In the genomic region with DNA sequence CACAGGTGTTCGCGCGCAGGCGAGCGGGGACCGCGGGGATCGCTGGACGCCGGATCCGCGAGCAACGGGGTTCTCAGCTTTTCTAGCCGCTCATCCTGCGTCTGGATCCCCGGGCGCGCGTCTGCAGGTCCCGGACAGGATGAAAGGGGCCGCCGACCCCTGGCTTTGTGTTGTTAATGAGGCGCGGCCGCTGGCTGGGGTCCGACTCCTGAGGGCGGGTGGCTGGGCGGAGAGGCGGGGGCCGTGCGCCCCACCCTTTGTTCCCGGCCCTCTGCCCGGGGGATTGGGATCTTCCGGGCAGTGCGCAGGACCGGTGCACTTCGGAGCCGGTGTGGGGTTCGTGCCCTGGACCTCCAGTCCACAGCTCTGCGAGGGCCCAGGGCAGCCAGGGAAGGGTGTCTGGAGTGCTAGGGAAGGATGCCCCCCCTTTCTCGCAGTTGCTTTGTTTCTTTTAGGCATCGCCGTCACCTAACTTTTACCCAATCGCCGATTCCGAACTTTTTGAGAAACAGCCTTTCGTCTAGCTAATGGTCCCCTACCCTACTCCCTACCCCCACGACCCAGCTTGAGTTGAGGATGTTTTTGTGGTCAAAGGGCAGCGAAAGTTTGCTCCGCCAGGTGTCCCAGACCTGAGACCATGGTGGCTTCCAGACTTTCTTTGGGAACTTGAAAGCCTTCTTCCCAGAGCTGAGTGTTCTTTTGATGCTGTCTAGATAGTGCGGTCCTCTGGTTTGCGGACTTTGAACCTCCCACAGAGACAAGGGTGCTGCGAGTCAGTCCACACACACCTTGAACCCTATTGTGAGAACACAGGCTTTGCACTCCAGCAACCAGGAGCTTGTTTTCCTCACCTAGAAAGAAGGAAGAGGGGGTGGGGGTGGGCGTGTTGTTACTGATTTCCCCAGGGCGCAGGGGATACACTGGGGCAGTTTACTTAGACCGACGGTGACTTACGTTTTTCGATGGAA, we compare ENCODE assay signal across 9 mouse cellular contexts. TPM values are rescaled to one million over a fixed set of nuclear protein-coding genes. Genes with fewer than 3 reads are reported as not detected.
DNase-seq lines count a peak whose midpoint lies in the region; ATAC-seq and TF ChIP-seq lines count a peak whose summit lies in the region.
"Had no signal": no experiment of that assay in that cellular context is flagged by ENCODE, and none has a peak within 500 bp of the region (broad histone marks: within the 10 kb centered on the region; RNA-seq: fewer than 3 reads in every experiment).

No protein-coding gene starts in this region.

- H3K4me1 ChIP-seq in brown adipose tissue, adult 24 weeks (ENCODE audit: control insufficient read depth, insufficient read depth, insufficient read length, low read length), result peaks cover 3% of the 10 kb centered on the region; the same call in 1 of the 2 replicates
- peaks cover 22% of the 10 kb centered on the region for H3K4me1 ChIP-seq in intestine, embryonic 16.5 days (ENCODE audit: control insufficient read depth, insufficient read depth, low read length)
- peaks cover 5% of the 10 kb centered on the region; the same call in 1 of the 2 replicates for H3K4me1 ChIP-seq in lung, postnatal 0 days (ENCODE audit: insufficient read depth, low read depth, low read length)
- H3K4me1 ChIP-seq in small intestine, adult 2 months (ENCODE audit: control insufficient read depth, insufficient read depth, insufficient read length, low read length), result peaks cover 22% of the 10 kb centered on the region; the same call in 1 of the 2 replicates

- H3K27ac ChIP-seq in brown adipose tissue, adult 24 weeks (replicated peaks; ENCODE audit: low read depth, low read length), result 0 out of 2 replicates have a peak overlapping the region, but pooled peaks have one; percentile 19
- peak overlapping the region; percentile 72 for H3K27ac ChIP-seq in intestine, embryonic 16.5 days (ENCODE audit: low read length)
- H3K27ac ChIP-seq in lung, postnatal 0 days (ENCODE audit: low read length), result peak overlapping the region; percentile 73
- peak overlapping the region; percentile 12; the same call in 1 of the 2 replicates for H3K27ac ChIP-seq in small intestine, adult 2 months (ENCODE audit: insufficient read depth, low read depth, low read length)

- peak overlapping the region; percentile 85 for H3K9ac ChIP-seq in intestine, embryonic 16.5 days (ENCODE audit: low read depth, low read length)
- H3K9ac ChIP-seq in lung, postnatal 0 days (replicated peaks; ENCODE audit: low read depth), result peak overlapping the region; percentile 65

- TF ChIP-seq POLR2A in small intestine, adult 2 months (IDR thresholded peaks at IDR 0.05; ENCODE audit: low read depth, low read length), result no peak; the same call in 1 of the 2 replicates

- no peaks in the 10 kb centered on the region for H3K36me3 ChIP-seq in intestine, embryonic 16.5 days (ENCODE audit: control insufficient read depth, insufficient read depth, low read length)
- H3K36me3 ChIP-seq in lung, postnatal 0 days (ENCODE audit: insufficient read depth, low read length), result no peaks in the 10 kb centered on the region
- no peaks in the 10 kb centered on the region for H3K36me3 ChIP-seq in small intestine, adult 2 months (ENCODE audit: control insufficient read depth, insufficient read depth, low read length)

- H3K9me3 ChIP-seq in intestine, embryonic 16.5 days (ENCODE audit: control insufficient read depth, low read length), result no peaks in the 10 kb centered on the region
- H3K9me3 ChIP-seq in lung, postnatal 0 days (ENCODE audit: low read length), result no peaks in the 10 kb centered on the region

- peak; percentile 52 for ATAC-seq in intestine, embryonic 16.5 days
- peak; percentile 63 for ATAC-seq in lung, postnatal 0 days

- TF ChIP-seq EP300 in lung, postnatal 0 days (IDR thresholded peaks at IDR 0.05), result no peak

- peak overlapping the region; percentile 95 for H3K4me2 ChIP-seq in intestine, embryonic 16.5 days (ENCODE audit: low read depth, low read length)
- peak overlapping the region; percentile 99 for H3K4me2 ChIP-seq in lung, postnatal 0 days (replicated peaks; ENCODE audit: low read depth, low read length)

- WGBS in intestine, embryonic 16.5 days, result under 1% methylated on average over 59 of the region's 59 CpGs
- WGBS in lung, postnatal 0 days, result under 1% methylated on average over 51 of the region's 59 CpGs
- under 1% methylated on average over 59 of the region's 59 CpGs for WGBS in small intestine, adult 2 months

- DNase-seq in right cerebral cortex, postnatal 10 days (ENCODE audit: low spot score in 2 of 2), result peak; percentile 44 to 48
- DNase-seq in right cerebral cortex, postnatal 25 days, result no peak
- DNase-seq in heart, adult 18-20 months, result peak; percentile 60 to 68
- DNase-seq in lung, postnatal 0 days (ENCODE audit: low spot score), result peak; percentile 49
- no peak for DNase-seq in spleen, postnatal 14 days (ENCODE audit: low spot score in 2 of 2)

- peak overlapping the region; percentile 98 for H3K4me3 ChIP-seq in brown adipose tissue, adult 24 weeks (ENCODE audit: insufficient read depth, low read depth, low read length)
- H3K4me3 ChIP-seq in intestine, embryonic 16.5 days (ENCODE audit: low read length), result peak overlapping the region; percentile 96
- H3K4me3 ChIP-seq in lung, postnatal 0 days (ENCODE audit: low read depth, low read length), result peak overlapping the region; percentile 84
- peak overlapping the region; percentile 79 for H3K4me3 ChIP-seq in small intestine, adult 2 months (ENCODE audit: low read depth, low read length)

- TF ChIP-seq CTCF in lung, postnatal 0 days (IDR thresholded peaks at IDR 0.05), result 0 out of 2 replicates have a peak, but pooled peaks have one; percentile 4
- 0 out of 2 replicates have a peak, but pooled peaks have one; percentile 4 for TF ChIP-seq CTCF in small intestine, adult 2 months (IDR thresholded peaks at IDR 0.05; ENCODE audit: extremely low read depth, insufficient read length, insufficient replicate concordance, low read depth, low read length)

- H3K27me3 ChIP-seq in intestine, embryonic 16.5 days (replicated peaks; ENCODE audit: control insufficient read depth, insufficient read depth, low read length), result no peaks in the 10 kb centered on the region
- no peaks in the 10 kb centered on the region for H3K27me3 ChIP-seq in lung, postnatal 0 days (replicated peaks; ENCODE audit: insufficient read depth, low read length)
- no peaks in the 10 kb centered on the region for H3K27me3 ChIP-seq in small intestine, adult 2 months (ENCODE audit: control insufficient read depth, insufficient read depth, low read length)

RNA-seq across cellular contexts. Expression of gene Il17rd, which starts 0.8 kb away (rescaled TPM):
- polyA plus RNA-seq in brown adipose tissue, adult 24 weeks (2012; ENCODE audit: insufficient read depth, insufficient read length, missing spikeins), result 0.67 and 0.79 TPM in 2 replicates
- 1 to 10 TPM; 3.7 to 4.1 TPM for total RNA-seq in heart, adult 18-20 months (2021)
- polyA plus RNA-seq in intestine, embryonic 16.5 days (2015; fragmentation: Nextera tagmentation; extraction: Ambion mirVana), result 1.4 and 1.5 TPM in 2 replicates
- 2.1 and 2.2 TPM in 2 replicates for polyA plus RNA-seq in lung, postnatal 0 days (2015; fragmentation: Nextera tagmentation; extraction: Ambion mirVana)
- 0.94 and 1.8 TPM in 2 replicates for polyA plus RNA-seq in small intestine, adult 2 months (2012; rRNA removed)

RNA-seq across cellular contexts. Expression of gene Hesx1, which starts 45.3 kb away (rescaled TPM):
- not detected in 2 replicates for polyA plus RNA-seq in brown adipose tissue, adult 24 weeks (2012; ENCODE audit: insufficient read depth, insufficient read length, missing spikeins)
- not detected for total RNA-seq in heart, adult 18-20 months (2021)
- polyA plus RNA-seq in intestine, embryonic 16.5 days (2015; fragmentation: Nextera tagmentation; extraction: Ambion mirVana), result 0.23 and 0.42 TPM in 2 replicates
- polyA plus RNA-seq in lung, postnatal 0 days (2015; fragmentation: Nextera tagmentation; extraction: Ambion mirVana), result not detected in 2 replicates
- not detected in 2 replicates for polyA plus RNA-seq in small intestine, adult 2 months (2012; rRNA removed)
- total RNA-seq: left cerebral cortex, postnatal 10 days had no signal

Comparison
In these comparisons a context has a peak if more than half of its experiments do, and no peak if none do; other contexts are left out.
1. DNase-seq: peak in right cerebral cortex, postnatal 10 days (2 of 2), heart, adult 18-20 months (2 of 2) and lung, postnatal 0 days (single experiment); none in right cerebral cortex, postnatal 25 days (single experiment) and spleen, postnatal 14 days (0 of 2).
2. H3K27ac ChIP-seq: peak in every context shown above with its lines; median percentile 73 in lung, postnatal 0 days; 72 in intestine, embryonic 16.5 days; 19 in brown adipose tissue, adult 24 weeks; 12 in small intestine, adult 2 months.
3. Peak in every context shown above with its lines, with median percentiles within 50 percentile points of each other: H3K4me3 ChIP-seq.